Mouse (Mus musculus) neutrophil, adult 65 days (primary cell): ENCODE data around the gene Kif1c. TPM values are rescaled to one million over a fixed set of nuclear protein-coding genes. Genes with fewer than 3 reads are reported as not detected.

Source experiments
- total RNA-seq: library from RNA; stranded (reverse); gene quantifications from 2 replicates; pipeline ENCODE4 v1.2.4, GENCODE M21; 2023

The Kif1c gene
- 30.8 and 43.4 TPM in 2 replicates for total RNA-seq

DNA sequence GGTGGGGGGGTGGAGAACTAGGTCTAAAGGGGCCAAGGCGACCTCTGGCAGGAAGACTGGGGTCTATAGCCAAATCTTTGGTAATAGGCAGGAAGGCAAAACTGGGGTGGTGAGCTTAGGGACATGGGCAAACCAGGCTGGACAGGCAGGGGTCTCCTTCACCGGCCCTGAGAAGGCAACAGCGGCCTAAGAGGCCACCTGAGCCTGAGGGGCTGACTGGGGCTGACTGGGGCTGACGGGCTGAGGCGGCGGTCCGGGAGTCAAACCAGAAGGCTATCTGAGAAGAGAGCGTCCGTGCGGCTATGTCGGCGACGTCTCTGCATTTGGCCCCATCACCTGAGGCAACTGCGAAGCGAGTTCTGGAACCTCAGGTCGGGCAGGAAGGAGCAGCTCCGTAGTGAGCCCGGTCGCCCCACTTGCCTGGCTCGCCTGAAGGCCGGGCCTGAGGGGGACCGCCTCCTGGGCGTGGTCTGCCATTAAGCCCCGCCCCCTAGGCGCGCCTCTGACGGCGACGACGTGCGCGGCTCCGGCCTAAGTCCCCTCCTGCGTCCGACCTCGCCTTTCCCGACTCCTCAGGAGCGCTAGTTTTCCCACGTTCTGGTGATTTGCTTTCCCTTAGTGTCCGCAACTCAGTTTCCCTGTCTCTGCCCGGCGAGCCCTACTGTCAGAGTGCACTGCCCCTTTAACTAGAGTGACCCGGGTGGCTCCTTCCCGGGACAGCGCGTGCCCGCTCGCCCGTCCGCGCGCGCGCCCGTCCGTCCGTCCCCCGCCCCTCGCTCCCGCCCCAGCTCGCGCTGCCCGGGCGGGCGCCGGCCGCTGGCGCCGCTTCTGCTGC is at the start of gene Kif1c, which contains the start of gene Inca1:
Gene Kif1c, plus strand, starts transcription at position 827 of the 835 bp plus-strand sequence.
Gene Inca1, minus strand, starts transcription at position 434 of the 835 bp plus-strand sequence.

DNA sequence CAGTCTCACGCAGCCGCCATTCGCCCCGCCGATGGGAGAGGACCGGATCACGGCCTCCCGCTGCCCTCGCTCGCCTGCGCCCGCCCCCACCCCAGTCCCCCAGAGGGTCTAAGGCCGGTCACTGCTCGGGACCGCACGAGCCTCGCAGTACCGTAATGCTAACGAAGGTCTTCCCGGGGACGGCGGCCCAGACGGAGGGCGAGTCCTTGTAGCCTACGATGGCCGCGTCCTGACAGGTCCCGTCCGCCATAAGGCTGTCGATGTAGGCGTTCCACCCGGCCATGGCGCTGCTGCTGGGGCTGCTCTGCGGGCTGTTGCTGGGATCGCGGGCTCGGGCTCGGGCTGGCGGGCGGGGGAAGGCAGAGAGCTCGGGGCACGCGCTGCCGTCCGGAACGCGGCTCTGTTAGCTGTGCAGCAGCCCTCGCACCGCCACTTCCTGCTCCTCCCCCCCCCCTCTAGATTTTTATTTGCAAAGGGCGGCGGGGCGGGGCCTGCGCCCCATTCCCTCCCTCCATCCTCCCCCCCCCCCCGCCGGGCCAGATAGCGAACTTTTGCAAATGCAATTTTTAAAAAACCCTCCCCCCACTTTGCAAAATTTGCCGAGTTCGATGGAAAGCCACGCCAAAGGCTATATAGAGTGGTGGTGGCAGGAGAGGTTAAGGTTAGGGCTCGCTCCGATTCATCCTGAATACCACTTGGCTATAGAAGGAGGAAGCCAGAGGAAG is 46.0 kb upstream of the Kif1c start, which contains the start of gene Pfn1:
Gene Pfn1, minus strand, starts transcription at position 447 of the 725 bp plus-strand sequence.

DNA sequence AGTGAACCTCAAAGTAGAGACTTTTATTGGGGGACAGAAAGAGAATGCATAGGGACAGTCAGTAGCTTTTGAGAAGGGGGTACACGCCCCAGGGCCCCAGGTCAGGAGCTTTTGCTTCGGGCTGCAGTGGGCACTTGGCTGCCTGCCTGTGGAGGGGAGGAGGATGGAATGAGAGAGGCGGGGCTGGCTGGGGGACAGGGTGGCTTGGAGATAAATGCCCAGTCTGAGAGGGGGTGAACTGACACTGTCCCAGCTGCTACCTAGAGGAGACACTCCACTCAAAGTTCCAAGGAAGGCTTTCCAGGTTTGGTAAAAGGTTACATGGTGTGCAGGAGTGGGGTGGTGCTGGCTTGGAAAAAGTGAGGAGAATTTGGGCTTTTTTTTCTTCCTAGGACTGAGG is 43.4 kb upstream of the Kif1c start, which contains the start of gene Eno3:
Gene Eno3, plus strand, starts transcription at position 239 of the 400 bp plus-strand sequence.

DNA sequence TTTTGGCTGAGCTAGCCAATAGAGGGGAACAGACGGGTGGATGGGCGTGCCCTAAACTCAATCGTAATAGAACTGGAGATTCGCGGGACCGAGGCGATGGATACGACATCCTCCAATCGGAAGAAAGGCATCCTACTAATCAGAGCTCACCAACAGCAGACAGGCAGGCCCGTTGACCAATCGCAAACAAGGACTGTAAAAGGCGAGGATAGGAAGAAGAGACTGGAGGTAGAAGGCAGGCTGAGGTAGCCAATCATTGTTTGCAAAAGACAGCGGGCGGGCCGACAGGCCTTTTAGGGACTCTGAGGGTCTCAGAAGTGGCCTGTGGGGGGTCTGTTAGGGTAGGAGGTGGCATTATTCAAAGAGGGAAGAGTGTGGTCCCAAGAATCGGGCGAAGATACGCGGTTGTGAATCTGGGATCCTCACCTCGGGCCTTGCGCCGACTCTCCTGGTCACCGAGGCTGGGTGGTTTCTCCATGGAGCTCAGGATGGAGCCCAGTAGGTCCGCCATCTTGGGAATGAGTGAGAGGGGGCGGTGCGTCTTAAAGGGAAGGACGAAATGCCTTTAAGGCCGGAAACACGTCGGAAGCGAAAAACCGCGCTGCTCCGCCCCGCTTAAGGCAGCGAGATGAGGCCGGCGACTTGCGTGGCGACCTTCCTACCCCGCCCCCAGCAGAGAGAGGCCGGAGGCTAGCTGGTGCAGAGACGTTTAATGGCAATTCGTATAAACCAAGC is 31.4 kb upstream of the Kif1c start, which contains the start of gene Spag7:
Gene Spag7, minus strand, starts transcription at position 646 of the 735 bp plus-strand sequence.

GRCm38 (mm10) chr11:70687601-70688199 is 12.6 kb upstream of the Kif1c start, which contains the start of gene Camta2:
Gene Camta2, minus strand, starts transcription at chr11:70688105.

DNA sequence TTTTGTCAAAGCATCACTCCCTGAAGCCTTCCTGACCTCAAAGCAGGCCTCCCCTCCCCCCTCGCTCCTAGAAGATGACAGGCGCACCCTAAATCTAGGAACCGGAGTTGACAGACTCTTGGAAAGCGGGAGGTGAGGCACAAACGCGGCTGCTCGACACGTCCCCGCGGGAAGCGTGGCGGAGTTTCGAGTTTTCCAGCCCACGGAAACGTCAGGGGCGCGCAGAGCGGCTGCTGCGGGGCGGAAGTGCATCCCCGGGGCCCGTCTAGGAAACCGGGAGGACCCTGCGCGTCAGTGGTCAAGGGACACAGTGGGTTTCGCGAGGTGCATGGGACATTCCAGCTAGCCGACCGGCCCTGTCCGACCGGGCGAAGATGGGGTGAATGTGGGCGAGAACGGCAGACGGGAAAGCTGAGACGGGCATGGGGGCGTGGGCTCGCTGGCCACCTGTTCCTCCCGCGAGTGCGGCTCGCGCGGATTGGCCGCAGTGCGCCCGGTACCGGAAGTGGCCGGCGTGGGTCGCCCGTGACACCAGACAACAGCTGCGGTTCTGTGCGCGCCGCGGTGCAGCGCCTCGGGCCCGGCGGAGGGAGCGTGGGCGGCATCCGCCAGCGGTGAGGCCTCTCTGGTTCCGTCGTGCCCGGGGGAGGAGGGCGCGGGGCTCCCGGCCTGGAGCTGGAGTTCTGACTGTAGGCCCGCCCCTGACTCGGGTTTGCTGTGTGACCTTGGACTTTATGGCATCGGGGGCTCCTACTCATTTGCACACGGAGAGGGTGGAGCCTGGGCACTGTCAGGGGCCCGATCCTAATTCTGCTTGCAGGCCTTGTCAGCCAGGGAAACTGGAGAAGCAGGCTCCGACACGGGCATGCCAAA is 63.8 kb downstream of the Kif1c start, which contains the start of gene Zfp3:
Gene Zfp3, plus strand, starts transcription at position 274 of the 873 bp plus-strand sequence.

Other genes with a start within 250 kb of the Kif1c start
- 24.7 and 31.8 TPM in 2 replicates for gene Med11, start 248.6 kb upstream of the Kif1c start, total RNA-seq
- 0.61 and 0.66 TPM in 2 replicates for gene Zmynd15, start 241.1 kb upstream of the Kif1c start, total RNA-seq
- 2.9 and 7.3 TPM in 2 replicates for gene Cxcl16, start 240.6 kb upstream of the Kif1c start, total RNA-seq
- gene Tm4sf5, start 195.3 kb upstream of the Kif1c start, total RNA-seq: not detected in 2 replicates
- not detected in 2 replicates for gene Vmo1, start 185.9 kb upstream of the Kif1c start, total RNA-seq
- gene Gltpd2, start 181.4 kb upstream of the Kif1c start, total RNA-seq: not detected in 2 replicates
- 85.9 and 94.4 TPM in 2 replicates for gene Psmb6, start 175.2 kb upstream of the Kif1c start, total RNA-seq
- not detected in 2 replicates for gene Gm40193, start 167.6 kb upstream of the Kif1c start, total RNA-seq
- gene Pld2, start 160.5 kb upstream of the Kif1c start, total RNA-seq: 2.0 and 3.3 TPM in 2 replicates
- 14.2 and 21.9 TPM in 2 replicates for gene Mink1, start 137.7 kb upstream of the Kif1c start, total RNA-seq
- not detected in 2 replicates for gene 4930544D05Rik, start 84.7 kb upstream of the Kif1c start, total RNA-seq
- 1.0 TPM in 1 of 2 replicates, not detected in the other for gene Chrne, start 81.3 kb upstream of the Kif1c start, total RNA-seq
- gene Gp1ba, start 61.4 kb upstream of the Kif1c start, total RNA-seq: 0.18 and 0.73 TPM in 2 replicates
- gene Rnf167, start 53.3 kb upstream of the Kif1c start, total RNA-seq: 139 and 152 TPM in 2 replicates
- 80.8 and 90.9 TPM in 2 replicates for gene Slc25a11, start 53.1 kb upstream of the Kif1c start, total RNA-seq
- gene Pfn1, start 45.9 kb upstream of the Kif1c start, total RNA-seq: 1,990 and 2,032 TPM in 2 replicates
- gene Eno3, start 43.3 kb upstream of the Kif1c start, total RNA-seq: 4.2 and 6.6 TPM in 2 replicates
- 36.7 and 37.4 TPM in 2 replicates for gene Spag7, start 31.1 kb upstream of the Kif1c start, total RNA-seq
- gene Camta2, start 12.4 kb upstream of the Kif1c start, total RNA-seq: 55.4 and 60.4 TPM in 2 replicates
- gene Inca1, start 393 bp upstream of the Kif1c start, total RNA-seq: not detected in 2 replicates
- 0.25 and 0.28 TPM in 2 replicates for gene Zfp3, start 63.7 kb downstream of the Kif1c start, total RNA-seq
- not detected in 2 replicates for gene Scimp, start 112.0 kb downstream of the Kif1c start, total RNA-seq
- 10.5 and 15.3 TPM in 2 replicates for gene Rabep1, start 144.2 kb downstream of the Kif1c start, total RNA-seq